Mouse (Mus musculus) bone marrow, adult 2 months (tissue): Measurements from ENCODE around the gene 4921509C19Rik. TPM values are rescaled to one million over a fixed set of nuclear protein-coding genes. Genes with fewer than 3 reads are reported as not detected.
"Not testable (repeated sequence)": the region's sequence is repeated elsewhere in the genome, so short reads cannot be mapped to it uniquely, and the experiment has no call there.

Experiments used
- H3K27ac ChIP-seq: fragments of 200-500 bp; 2 replicates; pipeline ENCODE4 v1.5.1; 2012; ENCODE audit warnings: low read depth, mild to moderate bottlenecking, control low read depth, inconsistent platforms, low read length; ENCODE audit not compliant: control insufficient read depth, poor library complexity, insufficient read depth
- H3K4me1 ChIP-seq: fragments of 200-500 bp; 2 replicates; pipeline ENCODE4 v1.6.1; 2011; ENCODE audit warnings: low read length; ENCODE audit not compliant: control insufficient read depth, insufficient read depth
- H3K4me3 ChIP-seq: fragments of 200-500 bp; replicated peaks from 2 replicates; pipeline ENCODE3; 2011; ENCODE audit warnings: mild to moderate bottlenecking, low read depth, low read length, control low read depth; ENCODE audit not compliant: control insufficient read depth
- CTCF ChIP-seq: fragments of 200-500 bp; IDR thresholded peaks from 2 replicates; pipeline ENCODE4 v1.5.1; 2011; ENCODE audit warnings: low read length, control low read depth; ENCODE audit not compliant: control insufficient read depth, insufficient read depth
- POLR2A ChIP-seq: fragments of 200-500 bp; IDR thresholded peaks from 2 replicates; pipeline ENCODE4 v1.6.1; 2011; ENCODE audit warnings: low read depth, mild to moderate bottlenecking, control low read depth, low read length, borderline replicate concordance; ENCODE audit not compliant: control insufficient read depth
- WGBS: fragments of 180-500 bp; shearing (Covaris S2); methylation state at CpG from one replicate; pipeline ENCODE4 v1.1.7; 2018; 5-methylcytosine and 5-hydroxymethylcytosine counted together
- polyA plus RNA-seq: library from polyadenylated mRNA; stranded (reverse); fragments of >200 nt; gene quantifications from 2 replicates; pipeline ENCODE4 v1.2.4, GENCODE M21; 2011; ENCODE audit warnings: low replicate concordance; ENCODE audit not compliant: missing spikeins, insufficient read depth, insufficient read length

4921509C19Rik gene
- polyA plus RNA-seq, 1 experiment = not detected

DNA sequence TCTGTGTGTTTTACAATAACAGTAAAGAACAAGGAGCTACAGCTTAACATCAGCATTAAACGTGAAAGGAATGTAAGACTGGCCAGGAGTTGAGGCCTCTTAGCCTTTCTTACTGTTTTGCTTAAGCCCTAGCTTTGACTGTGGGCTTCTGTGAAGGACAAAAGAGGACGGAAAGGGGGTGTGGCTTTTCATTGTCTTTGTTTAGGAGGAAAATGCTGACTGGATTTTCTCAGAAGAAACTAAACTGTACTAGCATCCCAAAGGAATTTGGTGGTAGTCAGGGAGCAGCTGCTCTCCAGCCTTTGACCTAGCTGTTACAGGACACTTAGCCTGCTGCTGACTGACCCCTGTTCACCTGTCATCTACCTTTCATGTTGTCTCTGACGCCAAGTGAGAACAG lies 22.4 kb upstream of the 4921509C19Rik start:
- Histone ChIP-seq H3K4me3 (no peak overlapping the region), H3K27ac (no peak overlapping the region), H3K4me1 (no peaks in the 10 kb centered on the region)
- TF ChIP-seq CTCF (no peak), POLR2A (no peak)
- 80% methylated on average over 3 of the region's 3 CpGs for WGBS

DNA sequence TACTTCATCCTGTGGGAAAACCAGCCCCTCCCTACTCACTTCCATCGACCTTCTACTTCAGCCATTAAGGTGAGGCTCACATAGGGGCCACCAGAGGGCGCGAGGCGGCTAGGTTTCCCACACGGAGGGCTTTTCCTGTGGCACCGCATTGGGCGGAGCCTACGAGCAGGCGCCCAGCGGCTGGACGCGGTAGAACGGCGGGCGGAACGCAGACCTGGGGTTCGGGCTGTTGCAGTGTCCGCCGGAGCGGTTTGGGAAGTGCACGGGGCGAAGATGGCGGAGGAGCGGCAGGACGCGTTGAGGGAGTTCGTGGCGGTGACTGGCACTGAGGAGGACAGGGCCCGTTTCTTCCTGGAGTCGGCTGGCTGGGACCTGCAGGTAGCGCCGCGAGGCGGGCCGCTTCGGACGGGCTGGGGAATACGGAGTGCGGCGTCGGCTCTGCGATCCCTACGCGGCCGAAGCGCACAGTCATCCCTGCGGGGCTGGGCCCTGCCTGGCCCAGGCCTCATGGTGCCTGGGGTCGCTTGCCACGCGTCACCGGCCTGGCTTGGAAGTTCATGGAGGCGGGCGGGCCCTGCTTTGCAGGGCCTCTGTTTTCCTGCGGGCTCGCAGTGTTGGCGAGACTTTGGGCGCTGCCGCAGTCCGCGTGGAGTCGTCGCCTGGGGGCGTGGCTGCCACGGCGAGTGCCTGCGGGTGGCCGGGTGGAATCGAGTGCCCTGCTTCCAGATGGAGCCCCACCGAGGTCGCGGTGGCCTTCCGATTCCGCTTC lies 18.3 kb upstream of the 4921509C19Rik start, which contains the start of gene Nsfl1c:
Gene Nsfl1c, plus strand, starts transcription at position 148 of the 769 bp plus-strand sequence.
- peak; percentile 82 for TF ChIP-seq CTCF
- TF ChIP-seq POLR2A = peak; percentile 84; the same call in 1 of the 2 replicates
- Histone ChIP-seq H3K4me1 (no peaks in the 10 kb centered on the region), H3K27ac (peak within 1 kb of the TSS; percentile 48; the same call in 1 of the 2 replicates), H3K4me3 (peak within 1 kb of the TSS; percentile 92)
- WGBS = under 1% methylated on average over 73 of the region's 73 CpGs

DNA sequence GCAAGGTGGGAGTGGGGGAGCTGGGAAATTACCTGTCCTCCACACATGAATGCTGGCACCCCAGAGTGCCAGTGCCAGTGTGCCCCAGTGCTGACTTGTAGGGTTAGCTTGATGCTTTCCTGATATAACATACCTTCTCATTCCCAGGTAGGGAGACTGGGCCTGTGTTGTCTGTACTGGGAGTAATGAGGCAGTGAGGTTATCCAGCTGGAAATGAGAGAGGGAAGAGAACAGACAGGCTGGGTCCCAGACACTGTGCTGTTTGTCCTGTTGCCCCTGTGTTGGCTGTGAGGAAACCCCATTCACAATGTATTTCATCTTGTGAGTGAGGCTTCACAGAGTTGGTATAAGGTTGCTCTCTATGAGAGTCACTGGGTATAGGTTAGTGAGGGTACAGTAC lies 10.5 kb upstream of the 4921509C19Rik start:
- H3K4me1 ChIP-seq = no peaks in the 10 kb centered on the region
- no peak for TF ChIP-seq POLR2A
- no peak for TF ChIP-seq CTCF
- no peak overlapping the region for H3K27ac ChIP-seq
- no peak overlapping the region for H3K4me3 ChIP-seq

DNA sequence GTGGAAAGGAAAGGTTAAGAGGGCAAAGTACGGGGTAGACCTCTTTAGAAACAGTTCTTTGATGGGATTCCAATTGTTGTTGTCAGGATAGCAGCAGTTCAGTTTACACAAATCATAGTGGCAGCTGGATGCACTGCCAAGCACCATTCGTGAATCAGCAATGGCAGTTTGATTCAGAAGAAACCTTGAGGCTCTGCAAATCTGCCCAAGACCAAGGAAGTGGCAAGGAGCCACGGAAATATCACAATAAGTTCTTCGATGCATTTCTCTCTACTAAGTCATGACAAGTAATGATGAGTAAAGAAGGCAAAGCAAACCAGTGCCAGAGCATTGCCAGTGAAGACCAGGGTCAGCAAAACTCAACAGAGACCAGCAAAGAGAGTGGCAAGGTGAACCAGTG lies 41.0 kb downstream of the 4921509C19Rik start:
- not testable (repeated sequence) for H3K4me3 ChIP-seq, H3K4me1 ChIP-seq, H3K27ac ChIP-seq
- WGBS = 67% methylated on average over 4 of the region's 4 CpGs

DNA sequence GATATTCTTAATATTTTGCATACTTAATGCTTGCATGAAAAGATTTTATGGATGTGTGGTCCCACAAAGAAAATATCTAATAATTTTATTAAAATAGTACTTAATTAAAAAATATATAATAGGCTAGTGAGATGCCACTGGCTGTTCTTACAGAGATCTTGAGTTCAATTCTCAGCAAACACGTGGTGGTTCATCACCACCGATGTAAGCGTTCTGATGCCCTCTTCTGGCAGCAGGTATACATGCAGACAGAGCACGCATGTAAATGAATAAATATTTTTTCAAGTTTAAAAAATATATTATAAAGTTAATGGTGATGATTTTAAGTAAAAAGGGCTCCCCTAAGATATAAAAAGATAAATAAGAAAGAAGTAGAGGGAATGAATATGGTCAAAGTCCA lies 41.8 kb downstream of the 4921509C19Rik start:
- H3K4me3 ChIP-seq, H3K4me1 ChIP-seq, H3K27ac ChIP-seq: not testable (repeated sequence)
- 38% methylated on average over 4 of the region's 4 CpGs for WGBS

Other genes starting within 250 kb of the 4921509C19Rik start
- gene Nsfl1c, start 18.0 kb upstream of the 4921509C19Rik start, polyA plus RNA-seq = 34.0 and 51.9 TPM in 2 replicates
- 32.7 and 70.4 TPM in 2 replicates for gene Fkbp1a, start 66.3 kb upstream of the 4921509C19Rik start, polyA plus RNA-seq
- not detected in 2 replicates for gene Sdcbp2, start 96.5 kb upstream of the 4921509C19Rik start, polyA plus RNA-seq
- 0.42 TPM in 1 of 2 replicates, not detected in the other for gene Snph, start 156.4 kb upstream of the 4921509C19Rik start, polyA plus RNA-seq
- gene Rad21l, start 192.4 kb upstream of the 4921509C19Rik start, polyA plus RNA-seq = not detected in 2 replicates
- not detected in 2 replicates for gene Tmem74b, start 225.9 kb upstream of the 4921509C19Rik start, polyA plus RNA-seq